Mouse (Mus musculus) embryonic facial prominence, embryonic 11.5 days (tissue): ENCODE data around the gene Fam204a. TPM values are rescaled to one million over a fixed set of nuclear protein-coding genes. Genes with fewer than 3 reads are reported as not detected.

Experiments used
- ATAC-seq: fragments of 200-750 bp; cut with Nextera tagmentation; replicated peaks from 2 replicates; pipeline ENCODE4 v1.8.0; 2017; ENCODE audit warnings: low read depth; ENCODE audit not compliant: insufficient number of reproducible peaks, low FRiP score, low TSS enrichment
- DNase-seq: peaks from one replicate; pipeline ENCODE4 v3.0.0-alpha.2; 2015; ENCODE audit warnings: low spot score
- H3K27ac ChIP-seq: fragments of 300-500 bp; sonication (generic); replicated peaks from 2 replicates; pipeline ENCODE4 v1.5.1; 2014; ENCODE audit warnings: mild to moderate bottlenecking, low read depth, low read length, control low read depth
- H3K27me3 ChIP-seq: fragments of 300-500 bp; sonication (generic); 2 replicates; pipeline ENCODE4 v1.6.1; 2014; ENCODE audit warnings: mild to moderate bottlenecking, low read length, moderate library complexity, mixed read lengths; ENCODE audit not compliant: control insufficient read depth, insufficient read depth
- H3K36me3 ChIP-seq: fragments of 300-500 bp; sonication (generic); replicated peaks from 2 replicates; pipeline ENCODE4 v1.6.1; 2014; ENCODE audit warnings: low read depth, mild to moderate bottlenecking, low read length, moderate library complexity, mixed read lengths; ENCODE audit not compliant: control insufficient read depth, insufficient read depth
- H3K4me1 ChIP-seq: fragments of 300-500 bp; sonication (generic); 2 replicates; pipeline ENCODE4 v1.6.1; 2014; ENCODE audit warnings: low read length, mixed read lengths; ENCODE audit not compliant: control insufficient read depth, insufficient read depth
- H3K4me2 ChIP-seq: fragments of 300-500 bp; sonication (generic); 2 replicates; pipeline ENCODE4 v1.6.1; 2014; ENCODE audit warnings: low read depth, mild to moderate bottlenecking, control low read depth, low read length, moderate library complexity
- H3K4me3 ChIP-seq: fragments of 300-500 bp; sonication (generic); 2 replicates; pipeline ENCODE4 v1.5.1; 2014; ENCODE audit warnings: low read depth, low read length, control low read depth
- H3K9ac ChIP-seq: fragments of 300-500 bp; sonication (generic); replicated peaks from 2 replicates; pipeline ENCODE4 v1.6.1; 2014; ENCODE audit warnings: mild to moderate bottlenecking, control low read depth, low read length
- H3K9me3 ChIP-seq: fragments of 300-500 bp; sonication (generic); replicated peaks from 2 replicates; pipeline ENCODE4 v1.6.1; 2016; ENCODE audit warnings: mild to moderate bottlenecking, low read length, inconsistent platforms, mixed read lengths; ENCODE audit not compliant: control insufficient read depth
- WGBS: fragments of 180-500 bp; shearing (Covaris S2); extraction: QIAGEN DNeasy Blood & Tissue Kit; methylation state at CpG from one replicate; pipeline ENCODE4 v1.1.7; 2014; 5-methylcytosine and 5-hydroxymethylcytosine counted together
- polyA plus RNA-seq: library from polyadenylated mRNA; unstranded; fragments of >200 nt; fragmentation: Nextera tagmentation; extraction: Ambion mirVana; gene quantifications from 2 replicates; pipeline ENCODE4 v1.2.1, GENCODE M21; 2014

The Fam204a gene
- polyA plus RNA-seq, 1 experiment from 2014 or later = 77.6 TPM

DNA sequence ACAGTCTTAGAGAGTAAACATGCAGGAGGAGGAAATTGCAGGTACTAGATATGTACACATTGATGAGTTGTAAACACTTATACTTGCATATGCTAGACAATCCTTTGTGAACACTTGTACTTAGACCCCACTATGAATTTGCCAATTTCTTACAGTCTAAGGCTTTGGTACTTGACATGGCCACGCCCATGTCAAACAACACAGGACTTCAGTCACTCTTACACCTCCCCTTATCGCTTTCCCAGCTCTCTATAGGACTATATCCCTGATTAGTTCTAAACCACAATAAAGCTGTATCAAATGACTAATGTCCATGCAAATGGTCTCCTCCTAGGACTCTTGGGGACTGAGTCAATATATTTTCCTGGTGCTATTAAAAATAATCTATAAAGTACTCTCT, 5.0 kb upstream of the Fam204a start:
- Histone ChIP-seq H3K9me3 (no peaks in the 10 kb centered on the region), H3K4me3 (no peak overlapping the region), H3K4me1 (no peaks in the 10 kb centered on the region), H3K4me2 (no peak overlapping the region), H3K27ac (no peak overlapping the region), H3K27me3 (no peaks in the 10 kb centered on the region), H3K36me3 (no peaks in the 10 kb centered on the region), H3K9ac (no peak overlapping the region)
- DNase-seq = no peak
- WGBS = 77% methylated on average over 2 of the region's 2 CpGs
- no peak for ATAC-seq

DNA sequence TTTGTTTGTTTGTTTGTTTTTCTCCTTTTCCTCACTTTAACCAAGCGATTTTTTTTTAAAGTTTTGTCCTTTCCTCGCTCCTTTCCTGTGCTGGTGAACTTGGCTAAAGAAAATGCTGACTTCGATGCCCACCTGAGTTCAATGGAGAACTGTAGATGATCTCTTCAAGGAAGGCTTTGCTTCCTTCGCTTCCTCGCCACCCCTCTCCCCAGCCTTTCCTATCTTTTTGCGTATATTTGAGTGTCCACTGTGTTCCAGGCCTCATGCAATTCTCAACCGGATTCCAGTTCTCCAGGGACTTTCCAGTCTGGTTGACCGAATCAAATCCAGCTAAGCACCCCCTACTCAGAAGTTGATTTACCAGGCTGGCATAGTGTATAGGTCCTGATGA, 339 bp upstream of the Fam204a start:
- H3K4me2 ChIP-seq = no peak overlapping the region
- no peak for DNase-seq
- no peaks in the 10 kb centered on the region for H3K27me3 ChIP-seq
- no peak overlapping the region for H3K27ac ChIP-seq
- no peak overlapping the region for H3K9ac ChIP-seq
- 51% methylated on average over 8 of the region's 8 CpGs for WGBS
- peak overlapping the region; percentile 74; the same call in 1 of the 2 replicates for H3K4me3 ChIP-seq
- H3K9me3 ChIP-seq = no peaks in the 10 kb centered on the region
- no peaks in the 10 kb centered on the region for H3K36me3 ChIP-seq
- H3K4me1 ChIP-seq = no peaks in the 10 kb centered on the region
- peak; percentile 3; the same call in 1 of the 2 replicates for ATAC-seq

DNA sequence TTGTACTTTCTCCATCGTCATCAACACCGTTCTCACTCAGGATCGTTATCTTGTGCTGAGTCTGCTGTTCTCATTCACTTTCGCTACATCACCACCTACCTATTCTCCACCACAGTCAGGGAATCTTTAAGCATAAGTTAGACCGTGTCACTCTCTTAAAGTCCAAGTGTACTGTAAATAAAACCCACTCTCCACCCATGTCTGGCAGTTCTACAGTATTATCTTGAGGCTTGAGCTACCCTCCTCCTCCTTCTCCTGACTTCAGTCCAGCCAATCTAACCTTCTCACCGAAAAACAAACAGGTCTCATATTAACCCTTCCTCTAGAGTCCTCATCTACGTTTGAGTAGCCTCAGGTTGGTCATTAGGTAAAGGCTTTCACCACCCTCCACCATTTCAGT, 7.1 kb downstream of the Fam204a start:
- Histone ChIP-seq H3K27ac (no peak overlapping the region), H3K4me1 (no peaks in the 10 kb centered on the region), H3K9ac (no peak overlapping the region), H3K9me3 (no peaks in the 10 kb centered on the region), H3K4me2 (no peak overlapping the region), H3K36me3 (no peaks in the 10 kb centered on the region; the same call in 1 of the 2 replicates), H3K4me3 (no peak overlapping the region), H3K27me3 (no peaks in the 10 kb centered on the region)
- 91% methylated on average over 7 of the region's 7 CpGs for WGBS
- DNase-seq = no peak
- no peak for ATAC-seq

DNA sequence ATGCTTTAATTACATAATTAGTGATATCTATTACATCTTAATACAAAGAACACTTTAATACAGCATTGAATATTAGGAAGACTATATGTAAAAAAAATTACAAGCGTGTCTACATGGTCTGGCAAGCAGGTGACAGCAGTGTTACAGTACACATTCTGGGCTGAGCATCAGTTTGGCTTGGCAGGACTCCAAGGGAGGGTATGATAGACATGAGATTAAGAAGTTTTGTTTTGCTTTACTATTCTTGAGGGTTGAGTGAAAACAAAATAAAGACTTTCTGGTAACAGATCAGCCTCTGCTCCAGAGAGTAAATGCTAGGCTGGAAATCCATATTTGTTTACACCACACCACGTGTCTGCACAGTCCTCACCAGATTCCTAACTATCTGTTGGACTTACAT, 8.5 kb downstream of the Fam204a start:
- Histone ChIP-seq H3K4me2 (no peak overlapping the region), H3K27me3 (no peaks in the 10 kb centered on the region), H3K4me1 (no peaks in the 10 kb centered on the region), H3K27ac (no peak overlapping the region), H3K9ac (no peak overlapping the region), H3K4me3 (no peak overlapping the region), H3K9me3 (no peaks in the 10 kb centered on the region), H3K36me3 (no peaks in the 10 kb centered on the region; the same call in 1 of the 2 replicates)
- no peak for DNase-seq
- WGBS = 75% methylated on average over 2 of the region's 2 CpGs
- ATAC-seq = no peak

DNA sequence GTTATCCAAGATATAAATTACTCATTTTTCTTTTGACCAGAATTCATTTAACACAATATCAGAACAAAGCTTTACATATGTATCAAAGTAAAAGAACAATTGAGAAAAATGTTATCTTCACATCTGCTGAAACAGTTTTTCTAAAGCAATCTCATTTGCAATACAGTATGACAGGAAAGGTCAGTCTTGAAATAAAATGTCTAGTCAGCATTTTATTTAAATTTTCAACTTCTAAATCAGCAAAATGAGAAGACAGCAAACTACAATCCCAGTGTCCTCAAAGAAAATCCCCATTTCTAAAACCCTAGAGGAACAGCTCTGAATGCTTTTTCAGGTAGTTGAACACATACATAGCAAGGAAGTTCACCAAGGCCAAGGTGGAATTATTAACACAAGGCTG, 18.3 kb downstream of the Fam204a start:
- H3K27ac ChIP-seq = no peak overlapping the region
- no peaks in the 10 kb centered on the region for H3K36me3 ChIP-seq

DNA sequence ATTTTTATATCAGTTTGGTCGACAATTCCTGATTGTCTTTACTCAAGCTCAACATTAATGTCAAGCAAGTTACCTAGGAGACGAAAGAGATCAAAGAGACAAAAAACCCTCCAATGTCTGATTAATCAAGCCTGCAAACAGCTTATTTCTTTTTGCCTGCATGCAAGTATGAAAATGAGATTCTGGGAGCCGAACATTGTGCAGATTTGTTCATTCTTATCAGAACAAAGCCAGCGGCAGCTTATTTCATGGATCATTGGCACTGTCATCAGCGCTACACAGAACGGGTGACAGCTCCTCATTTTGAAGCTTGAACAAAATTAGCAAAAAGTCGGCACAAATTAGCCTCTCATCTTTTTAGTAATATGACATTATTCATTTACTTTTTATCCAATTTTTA, 22.3 kb downstream of the Fam204a start:
- Histone ChIP-seq H3K36me3 (no peaks in the 10 kb centered on the region), H3K4me3 (no peak overlapping the region), H3K4me2 (no peak overlapping the region), H3K4me1 (no peaks in the 10 kb centered on the region), H3K27ac (no peak overlapping the region), H3K9me3 (no peaks in the 10 kb centered on the region), H3K9ac (no peak overlapping the region), H3K27me3 (no peaks in the 10 kb centered on the region)
- ATAC-seq = no peak
- DNase-seq = no peak
- WGBS = 69% methylated on average over 7 of the region's 7 CpGs

More for the DNA sequence above, 18.3 kb downstream of the Fam204a start:
- Histone ChIP-seq H3K9me3 (no peaks in the 10 kb centered on the region), H3K27me3 (no peaks in the 10 kb centered on the region), H3K4me2 (no peak overlapping the region), H3K4me3 (no peak overlapping the region), H3K4me1 (no peaks in the 10 kb centered on the region), H3K9ac (no peak overlapping the region)
- ATAC-seq (no peak), DNase-seq (no peak)

DNA sequence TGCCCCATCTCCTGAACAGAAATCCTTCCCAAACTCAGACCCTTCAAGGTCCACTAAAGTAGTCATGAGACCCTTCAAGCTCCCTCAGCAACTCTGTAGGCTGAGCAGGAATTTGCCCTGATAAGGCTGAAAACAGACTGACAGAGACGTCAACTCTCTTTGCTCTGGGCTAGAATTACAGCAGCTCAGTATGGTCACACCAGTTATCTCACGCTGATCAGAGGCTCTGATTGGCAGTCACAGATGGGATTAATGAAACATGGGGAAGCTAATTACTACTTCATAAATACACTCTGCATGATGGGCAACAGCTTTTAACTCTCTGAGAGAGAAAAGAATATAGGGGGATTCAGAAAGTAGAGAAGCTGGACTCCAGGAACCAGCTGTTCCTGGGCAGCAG, 26.2 kb downstream of the Fam204a start:
- H3K4me2 ChIP-seq = no peak overlapping the region
- no peak for ATAC-seq
- H3K27me3 ChIP-seq = no peaks in the 10 kb centered on the region
- no peak overlapping the region for H3K4me3 ChIP-seq
- H3K9me3 ChIP-seq = no peaks in the 10 kb centered on the region
- no peaks in the 10 kb centered on the region for H3K4me1 ChIP-seq
- WGBS = 23% methylated on average over 2 of the region's 2 CpGs
- no peak overlapping the region for H3K9ac ChIP-seq
- DNase-seq = peak; percentile 33
- no peaks in the 10 kb centered on the region for H3K36me3 ChIP-seq
- H3K27ac ChIP-seq = no peak overlapping the region

DNA sequence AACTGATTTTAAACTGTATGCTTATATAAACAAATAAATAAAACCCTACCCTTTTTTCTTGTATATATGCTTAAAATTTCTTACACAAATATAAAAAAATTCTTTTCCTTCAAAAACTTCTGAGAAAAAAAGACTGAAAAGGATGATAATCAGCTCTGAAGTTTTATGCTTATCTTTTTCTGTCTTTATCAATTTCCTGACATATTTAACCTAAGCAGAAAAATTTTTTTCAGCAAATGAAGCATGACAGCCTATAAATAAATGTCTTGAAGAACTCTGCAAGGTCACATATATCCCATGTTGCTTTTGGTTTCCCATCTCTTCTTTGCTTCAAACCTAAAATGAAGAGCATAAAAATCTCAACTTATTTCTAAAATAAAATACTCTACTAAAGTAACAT, 27.3 kb downstream of the Fam204a start:
- H3K27me3 ChIP-seq = no peaks in the 10 kb centered on the region
- H3K4me3 ChIP-seq = no peak overlapping the region
- ATAC-seq = no peak
- no peak overlapping the region for H3K4me2 ChIP-seq
- no peak overlapping the region for H3K9ac ChIP-seq
- no peaks in the 10 kb centered on the region; the same call in 1 of the 2 replicates for H3K36me3 ChIP-seq
- no peaks in the 10 kb centered on the region for H3K4me1 ChIP-seq
- no peak for DNase-seq
- no peak overlapping the region for H3K27ac ChIP-seq
- H3K9me3 ChIP-seq = no peaks in the 10 kb centered on the region
